Mouse (Mus musculus) testis, adult 2 months (tissue): ENCODE data around the gene Kcnc4.

ENCODE experiments used
- CTCF ChIP-seq: fragments of 200-500 bp; IDR thresholded peaks from 2 replicates; pipeline ENCODE4 v1.5.1; 2012; ENCODE audit warnings: low read depth, mild to moderate bottlenecking, inconsistent platforms, low read length, moderate library complexity; ENCODE audit not compliant: control insufficient read depth, insufficient read depth, insufficient replicate concordance
- POLR2A ChIP-seq: fragments of 200-500 bp; IDR thresholded peaks from 2 replicates; pipeline ENCODE4 v1.6.1; 2012; ENCODE audit warnings: low read depth, mild to moderate bottlenecking, inconsistent platforms, low read length, moderate library complexity; ENCODE audit not compliant: control insufficient read depth

DNA sequence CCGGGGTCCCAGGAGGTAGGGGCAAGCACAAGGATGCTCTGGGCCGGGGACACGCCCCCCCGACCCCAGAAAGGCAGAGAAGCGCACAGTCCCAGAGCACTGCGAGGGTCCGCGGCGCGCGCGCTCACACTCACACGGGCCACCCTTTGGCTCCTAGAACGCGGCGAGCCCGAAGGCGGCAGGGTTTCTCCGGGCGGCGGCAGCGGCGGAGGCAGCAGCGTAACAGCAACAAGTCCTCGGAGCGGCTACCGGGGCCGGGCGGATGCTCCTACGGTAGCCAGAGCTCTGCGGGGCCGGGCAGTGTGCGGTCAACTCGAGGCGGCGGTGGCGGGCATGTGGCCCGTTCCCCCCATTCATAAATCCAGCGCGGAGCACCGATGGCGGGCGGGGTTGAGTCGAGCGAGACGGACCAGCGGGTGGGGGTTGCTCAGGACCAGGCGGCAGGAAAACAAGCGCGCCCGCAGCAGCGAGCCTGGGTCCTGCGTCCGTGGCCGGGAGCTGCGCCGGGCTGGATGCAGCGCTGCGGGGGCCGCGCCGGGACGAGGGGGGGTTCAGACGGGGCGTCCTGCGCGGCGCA, at the start of gene Kcnc4:
- TF ChIP-seq POLR2A (no peak), CTCF (no peak)
